In genomic region chr1:153740775-153741400, GRCm38 (mm10) we compare ENCODE assay signal across 7 mouse cellular contexts. TPM values are rescaled to one million over a fixed set of nuclear protein-coding genes. Genes with fewer than 3 reads are reported as not detected.
DNase-seq lines count a peak whose midpoint lies in the region; ATAC-seq and TF ChIP-seq lines count a peak whose summit lies in the region.

No protein-coding gene starts in this region.

- H3K27me3 ChIP-seq in lung, embryonic 14.5 days (ENCODE audit: insufficient read depth, low read length) = peaks cover 30% of the 10 kb centered on the region
- H3K27me3 ChIP-seq in embryonic facial prominence, embryonic 14.5 days (replicated peaks; ENCODE audit: control insufficient read depth, insufficient read depth, low read length) = peaks cover 6% of the 10 kb centered on the region; the same call in 1 of the 2 replicates
- peaks cover 39% of the 10 kb centered on the region for H3K27me3 ChIP-seq in intestine, embryonic 15.5 days (replicated peaks)
- no peaks in the 10 kb centered on the region; the same call in 1 of the 2 replicates for H3K27me3 ChIP-seq in neural tube, embryonic 15.5 days (replicated peaks)

- no peak for DNase-seq in lung, embryonic 14.5 days
- DNase-seq in lung, postnatal 10 days = no peak
- no peak for DNase-seq in embryonic facial prominence, embryonic 14.5 days (ENCODE audit: low spot score)
- no peak for DNase-seq in spleen, postnatal 14 days (ENCODE audit: low spot score in 2 of 2)

- H3K36me3 ChIP-seq in lung, embryonic 14.5 days (ENCODE audit: insufficient read depth) = no peaks in the 10 kb centered on the region
- H3K36me3 ChIP-seq in embryonic facial prominence, embryonic 14.5 days (ENCODE audit: control insufficient read depth, insufficient read depth, low read length) = peaks cover 5% of the 10 kb centered on the region; the same call in 1 of the 2 replicates
- H3K36me3 ChIP-seq in intestine, embryonic 15.5 days = no peaks in the 10 kb centered on the region
- no peaks in the 10 kb centered on the region for H3K36me3 ChIP-seq in neural tube, embryonic 15.5 days

- 38% methylated on average over 12 of the region's 12 CpGs for WGBS in lung, embryonic 14.5 days
- 27% methylated on average over 12 of the region's 12 CpGs for WGBS in embryonic facial prominence, embryonic 14.5 days
- 36% methylated on average over 12 of the region's 12 CpGs for WGBS in intestine, embryonic 15.5 days
- WGBS in neural tube, embryonic 15.5 days = 25% methylated on average over 12 of the region's 12 CpGs

- peak overlapping the region; percentile 37 for H3K4me3 ChIP-seq in lung, embryonic 14.5 days (ENCODE audit: low read depth, low read length)
- H3K4me3 ChIP-seq in embryonic facial prominence, embryonic 14.5 days (ENCODE audit: low read depth, low read length) = peak overlapping the region; percentile 44
- H3K4me3 ChIP-seq in intestine, embryonic 15.5 days (replicated peaks) = peak overlapping the region; percentile 37
- peak overlapping the region; percentile 47 for H3K4me3 ChIP-seq in neural tube, embryonic 15.5 days (replicated peaks)

- TF ChIP-seq CTCF in lung, embryonic 14.5 days (IDR thresholded peaks at IDR 0.05; ENCODE audit: low read depth) = no peak

- no peak overlapping the region for H3K27ac ChIP-seq in lung, embryonic 14.5 days (ENCODE audit: low read depth)
- no peak overlapping the region for H3K27ac ChIP-seq in embryonic facial prominence, embryonic 14.5 days (replicated peaks; ENCODE audit: low read depth, low read length)
- no peak overlapping the region for H3K27ac ChIP-seq in intestine, embryonic 15.5 days
- H3K27ac ChIP-seq in neural tube, embryonic 15.5 days (replicated peaks) = no peak overlapping the region

- H3K9me3 ChIP-seq in lung, embryonic 14.5 days (ENCODE audit: low read depth, low read length) = no peaks in the 10 kb centered on the region
- no peaks in the 10 kb centered on the region for H3K9me3 ChIP-seq in embryonic facial prominence, embryonic 14.5 days (ENCODE audit: control insufficient read depth, low read length)
- no peaks in the 10 kb centered on the region for H3K9me3 ChIP-seq in intestine, embryonic 15.5 days
- no peaks in the 10 kb centered on the region for H3K9me3 ChIP-seq in neural tube, embryonic 15.5 days (replicated peaks)

- no peaks in the 10 kb centered on the region for H3K4me1 ChIP-seq in lung, embryonic 14.5 days (ENCODE audit: insufficient read depth)
- H3K4me1 ChIP-seq in embryonic facial prominence, embryonic 14.5 days (ENCODE audit: control insufficient read depth, insufficient read depth, low read length) = peaks cover 9% of the 10 kb centered on the region
- peaks cover 4% of the 10 kb centered on the region; the same call in 1 of the 2 replicates for H3K4me1 ChIP-seq in intestine, embryonic 15.5 days (replicated peaks)
- peaks cover 53% of the 10 kb centered on the region for H3K4me1 ChIP-seq in neural tube, embryonic 15.5 days

- no peak for ATAC-seq in lung, embryonic 14.5 days (ENCODE audit: insufficient read depth)
- no peak for ATAC-seq in embryonic facial prominence, embryonic 14.5 days (ENCODE audit: low read depth)
- ATAC-seq in intestine, embryonic 15.5 days = no peak
- ATAC-seq in neural tube, embryonic 15.5 days (ENCODE audit: low FRiP score) = no peak
- no peak for ATAC-seq in frontal cortex, adult (ENCODE audit: low TSS enrichment)

- H3K9ac ChIP-seq in lung, embryonic 14.5 days = no peak overlapping the region
- H3K9ac ChIP-seq in embryonic facial prominence, embryonic 14.5 days (ENCODE audit: low read depth, low read length) = peak overlapping the region; percentile 51
- peak overlapping the region; percentile 32 for H3K9ac ChIP-seq in intestine, embryonic 15.5 days
- H3K9ac ChIP-seq in neural tube, embryonic 15.5 days (replicated peaks) = peak overlapping the region; percentile 47

- peak overlapping the region; percentile 68 for H3K4me2 ChIP-seq in lung, embryonic 14.5 days
- H3K4me2 ChIP-seq in embryonic facial prominence, embryonic 14.5 days (ENCODE audit: low read depth, low read length) = peak overlapping the region; percentile 72
- H3K4me2 ChIP-seq in intestine, embryonic 15.5 days (replicated peaks) = peak overlapping the region; percentile 83
- H3K4me2 ChIP-seq in neural tube, embryonic 15.5 days = peak overlapping the region; percentile 87

RNA-seq across cellular contexts. Expression of gene Rgs16, which starts 0.7 kb away (rescaled TPM):
- 0.34 and 0.54 TPM in 2 replicates for polyA plus RNA-seq in lung, embryonic 14.5 days (2014; fragmentation: Nextera tagmentation; extraction: Ambion mirVana)
- 7.6 and 9.3 TPM in 2 replicates for polyA plus RNA-seq in embryonic facial prominence, embryonic 14.5 days (2014; fragmentation: Nextera tagmentation; extraction: Ambion mirVana)
- 4.8 and 5.1 TPM in 2 replicates for polyA plus RNA-seq in intestine, embryonic 15.5 days (2015; fragmentation: Nextera tagmentation; extraction: Ambion mirVana)
- 11.3 and 14.3 TPM in 2 replicates for polyA plus RNA-seq in neural tube, embryonic 15.5 days (2015; fragmentation: Nextera tagmentation; extraction: Ambion mirVana)

RNA-seq across cellular contexts. Expression of gene Rnasel, which starts 8.3 kb away (rescaled TPM):
- polyA plus RNA-seq in lung, embryonic 14.5 days (2014; fragmentation: Nextera tagmentation; extraction: Ambion mirVana) = 6.8 and 7.7 TPM in 2 replicates
- polyA plus RNA-seq in embryonic facial prominence, embryonic 14.5 days (2014; fragmentation: Nextera tagmentation; extraction: Ambion mirVana) = 12.6 and 13.1 TPM in 2 replicates
- 22.9 and 24.5 TPM in 2 replicates for polyA plus RNA-seq in intestine, embryonic 15.5 days (2015; fragmentation: Nextera tagmentation; extraction: Ambion mirVana)
- polyA plus RNA-seq in neural tube, embryonic 15.5 days (2015; fragmentation: Nextera tagmentation; extraction: Ambion mirVana) = 31.4 and 32.0 TPM in 2 replicates
